25 mouse cellular contexts compared by ENCODE assay signal in the genomic region with DNA sequence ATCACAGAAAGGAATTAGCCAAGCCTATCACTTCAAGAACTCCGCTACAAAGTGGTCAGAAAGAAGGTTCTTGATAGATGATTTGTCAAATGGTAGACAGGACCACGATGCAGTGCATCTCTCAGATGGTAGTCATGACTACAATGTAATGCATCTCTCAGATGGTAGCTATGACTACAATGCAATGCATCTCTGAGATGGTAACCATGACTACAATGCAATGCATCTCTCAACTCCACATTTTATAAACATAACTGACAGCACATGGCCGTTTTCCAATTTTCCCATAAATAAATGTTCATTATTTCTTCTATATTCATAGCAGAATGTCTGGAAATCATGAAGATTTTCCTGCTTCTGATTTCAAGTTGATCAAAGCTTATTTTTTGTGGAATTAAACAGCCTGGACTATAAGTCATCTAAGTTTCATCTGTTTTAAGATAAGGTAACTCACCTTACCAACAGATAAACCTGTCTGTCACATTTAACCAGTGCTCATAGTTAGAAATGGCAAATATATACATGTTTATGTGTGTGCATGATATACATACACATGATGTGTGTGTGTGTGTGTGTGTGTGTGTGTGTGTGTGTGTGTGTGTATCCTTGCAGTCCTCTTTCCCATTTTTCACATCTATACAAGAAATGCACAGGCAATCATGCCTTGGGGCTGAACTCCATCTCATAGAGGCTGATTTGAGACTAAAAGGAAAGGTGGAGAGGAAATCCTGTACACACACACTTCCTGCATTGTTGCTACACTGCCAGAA.
DNase-seq lines count a peak whose midpoint lies in the region; ATAC-seq lines count a peak whose summit lies in the region.
"Had no signal": no experiment of that assay in that cellular context is flagged by ENCODE, and none has a peak within 500 bp of the region (broad histone marks: within the 10 kb centered on the region; RNA-seq: fewer than 3 reads in every experiment).

No protein-coding gene starts in this region.

- ATAC-seq in forebrain, embryonic 12.5 days (ENCODE audit: low FRiP score): 0 out of 2 replicates have a peak, but pooled peaks have one; percentile 36
- ATAC-seq in midbrain, embryonic 14.5 days (ENCODE audit: low FRiP score, low TSS enrichment): peak; percentile 79
- no peak for ATAC-seq in midbrain, embryonic 11.5 days (ENCODE audit: low FRiP score)
- peak; percentile 85 for ATAC-seq in hindbrain, embryonic 16.5 days
- ATAC-seq in neural tube, embryonic 14.5 days (ENCODE audit: low read depth): peak; percentile 90
- ATAC-seq: Patski had no signal

- H3K4me2 ChIP-seq in forebrain, embryonic 12.5 days: no peak overlapping the region
- no peak overlapping the region for H3K4me2 ChIP-seq in midbrain, embryonic 14.5 days (ENCODE audit: low read length)
- no peak overlapping the region for H3K4me2 ChIP-seq in midbrain, embryonic 11.5 days
- no peak overlapping the region for H3K4me2 ChIP-seq in hindbrain, embryonic 16.5 days (ENCODE audit: low read length)
- H3K4me2 ChIP-seq in neural tube, embryonic 14.5 days (ENCODE audit: low read depth, low read length): no peak overlapping the region
- H3K4me2 ChIP-seq: embryonic facial prominence, embryonic 15.5 days; heart, embryonic 11.5 days; liver, embryonic 11.5 days; stomach, embryonic 15.5 days had no signal

- no peaks in the 10 kb centered on the region for H3K36me3 ChIP-seq in forebrain, embryonic 12.5 days (replicated peaks)
- no peaks in the 10 kb centered on the region for H3K36me3 ChIP-seq in forebrain, embryonic 10.5 days (replicated peaks)
- no peaks in the 10 kb centered on the region for H3K36me3 ChIP-seq in midbrain, embryonic 14.5 days (ENCODE audit: control insufficient read depth, insufficient read depth, low read length)
- H3K36me3 ChIP-seq in midbrain, embryonic 11.5 days (ENCODE audit: control insufficient read depth, insufficient read depth, low read length): no peaks in the 10 kb centered on the region
- H3K36me3 ChIP-seq in hindbrain, embryonic 16.5 days (ENCODE audit: control insufficient read depth, insufficient read depth, low read length): no peaks in the 10 kb centered on the region
- no peaks in the 10 kb centered on the region for H3K36me3 ChIP-seq in neural tube, embryonic 14.5 days (ENCODE audit: control insufficient read depth, insufficient read depth, low read length)
- H3K36me3 ChIP-seq: embryonic facial prominence, embryonic 15.5 days; limb, embryonic 10.5 days; stomach, embryonic 15.5 days had no signal

- H3K4me3 ChIP-seq in forebrain, embryonic 12.5 days (replicated peaks): no peak overlapping the region
- H3K4me3 ChIP-seq in forebrain, embryonic 10.5 days: no peak overlapping the region
- no peak overlapping the region for H3K4me3 ChIP-seq in midbrain, embryonic 14.5 days (replicated peaks; ENCODE audit: low read depth, low read length)
- H3K4me3 ChIP-seq in midbrain, embryonic 11.5 days (ENCODE audit: low read depth, low read length): no peak overlapping the region
- no peak overlapping the region for H3K4me3 ChIP-seq in hindbrain, embryonic 16.5 days (ENCODE audit: low read length)
- H3K4me3 ChIP-seq in neural tube, embryonic 14.5 days (ENCODE audit: low read depth, low read length): no peak overlapping the region
- H3K4me3 ChIP-seq: embryonic facial prominence, embryonic 15.5 days; limb, embryonic 10.5 days; stomach, embryonic 15.5 days had no signal

- 79% methylated on average over 3 of the region's 3 CpGs for WGBS in forebrain, embryonic 12.5 days
- WGBS in forebrain, embryonic 10.5 days: 94% methylated on average over 3 of the region's 3 CpGs
- WGBS in midbrain, embryonic 14.5 days: 52% methylated on average over 3 of the region's 3 CpGs
- WGBS in midbrain, embryonic 11.5 days: 77% methylated on average over 3 of the region's 3 CpGs
- 34% methylated on average over 3 of the region's 3 CpGs for WGBS in hindbrain, embryonic 16.5 days
- WGBS in neural tube, embryonic 14.5 days: 60% methylated on average over 3 of the region's 3 CpGs

- DNase-seq in forebrain, embryonic 10.5 days (ENCODE audit: extremely low spot score, low spot score): no peak
- peak; percentile 62 for DNase-seq in midbrain, embryonic 14.5 days
- no peak for DNase-seq in midbrain, embryonic 11.5 days (ENCODE audit: low spot score, missing footprints)
- DNase-seq in gastrocnemius, postnatal 4 days (ENCODE audit: low spot score in 2 of 2): no peak
- no peak for DNase-seq in cerebellum, postnatal 25 days
- DNase-seq: adrenal gland, postnatal 10 days; cerebellum, adult 11 months; cerebellum, postnatal 14 days; heart, postnatal 10 days; kidney, adult 18-20 months; kidney, postnatal 10 days; lung, adult 2 months; lung, postnatal 36 days; right cerebral cortex, postnatal 14 days; spleen, adult 18-20 months; thymus, adult 2 months had no signal

- no peaks in the 10 kb centered on the region for H3K9me3 ChIP-seq in forebrain, embryonic 12.5 days
- no peaks in the 10 kb centered on the region for H3K9me3 ChIP-seq in forebrain, embryonic 10.5 days
- H3K9me3 ChIP-seq in midbrain, embryonic 14.5 days (ENCODE audit: control insufficient read depth, low read length): no peaks in the 10 kb centered on the region
- H3K9me3 ChIP-seq in midbrain, embryonic 11.5 days (ENCODE audit: control insufficient read depth, low read length): no peaks in the 10 kb centered on the region
- H3K9me3 ChIP-seq in hindbrain, embryonic 16.5 days (ENCODE audit: control insufficient read depth, low read length): no peaks in the 10 kb centered on the region
- H3K9me3 ChIP-seq in neural tube, embryonic 14.5 days (ENCODE audit: control insufficient read depth, low read length): no peaks in the 10 kb centered on the region
- H3K9me3 ChIP-seq: embryonic facial prominence, embryonic 15.5 days; limb, embryonic 10.5 days; stomach, embryonic 15.5 days had no signal

- H3K9ac ChIP-seq in forebrain, embryonic 12.5 days: no peak overlapping the region
- H3K9ac ChIP-seq in midbrain, embryonic 14.5 days (replicated peaks; ENCODE audit: low read length): no peak overlapping the region
- H3K9ac ChIP-seq in midbrain, embryonic 11.5 days (ENCODE audit: low read length): no peak overlapping the region
- no peak overlapping the region for H3K9ac ChIP-seq in hindbrain, embryonic 16.5 days (ENCODE audit: low read depth, low read length)
- H3K9ac ChIP-seq in neural tube, embryonic 14.5 days (replicated peaks; ENCODE audit: low read depth, low read length): no peak overlapping the region
- H3K9ac ChIP-seq: embryonic facial prominence, embryonic 15.5 days; stomach, embryonic 15.5 days had no signal

- no peaks in the 10 kb centered on the region for H3K4me1 ChIP-seq in forebrain, embryonic 12.5 days
- H3K4me1 ChIP-seq in forebrain, embryonic 10.5 days: no peaks in the 10 kb centered on the region
- no peaks in the 10 kb centered on the region for H3K4me1 ChIP-seq in midbrain, embryonic 14.5 days (ENCODE audit: control insufficient read depth, insufficient read depth, low read length)
- no peaks in the 10 kb centered on the region for H3K4me1 ChIP-seq in midbrain, embryonic 11.5 days (ENCODE audit: control insufficient read depth, insufficient read depth, low read length)
- H3K4me1 ChIP-seq in hindbrain, embryonic 16.5 days (ENCODE audit: control insufficient read depth, insufficient read depth, low read depth, low read length): no peaks in the 10 kb centered on the region
- H3K4me1 ChIP-seq in neural tube, embryonic 14.5 days (ENCODE audit: control insufficient read depth, insufficient read depth, low read length): no peaks in the 10 kb centered on the region
- H3K4me1 ChIP-seq: embryonic facial prominence, embryonic 15.5 days; limb, embryonic 10.5 days; stomach, embryonic 15.5 days had no signal

- H3K27ac ChIP-seq in forebrain, embryonic 12.5 days: no peak overlapping the region
- H3K27ac ChIP-seq in forebrain, embryonic 10.5 days: no peak overlapping the region
- H3K27ac ChIP-seq in midbrain, embryonic 14.5 days (replicated peaks; ENCODE audit: low read depth, low read length): peak overlapping the region; percentile 41; the same call in 1 of the 2 replicates
- no peak overlapping the region for H3K27ac ChIP-seq in midbrain, embryonic 11.5 days (ENCODE audit: low read depth, low read length)
- no peak overlapping the region; the same call in 1 of the 2 replicates for H3K27ac ChIP-seq in hindbrain, embryonic 16.5 days (ENCODE audit: low read depth, low read length)
- H3K27ac ChIP-seq in neural tube, embryonic 14.5 days (ENCODE audit: low read depth, low read length): no peak overlapping the region
- H3K27ac ChIP-seq: embryonic facial prominence, embryonic 15.5 days; limb, embryonic 10.5 days; stomach, embryonic 15.5 days had no signal

- H3K27me3 ChIP-seq in forebrain, embryonic 12.5 days: no peaks in the 10 kb centered on the region
- H3K27me3 ChIP-seq in forebrain, embryonic 10.5 days (ENCODE audit: poor library complexity, severe bottlenecking): no peaks in the 10 kb centered on the region
- H3K27me3 ChIP-seq in midbrain, embryonic 14.5 days (ENCODE audit: control insufficient read depth, insufficient read depth, low read length): no peaks in the 10 kb centered on the region
- no peaks in the 10 kb centered on the region for H3K27me3 ChIP-seq in midbrain, embryonic 11.5 days (ENCODE audit: control insufficient read depth, insufficient read depth, low read length)
- H3K27me3 ChIP-seq in hindbrain, embryonic 16.5 days (replicated peaks; ENCODE audit: control insufficient read depth, insufficient read depth, low read length): no peaks in the 10 kb centered on the region
- H3K27me3 ChIP-seq in neural tube, embryonic 14.5 days (ENCODE audit: control insufficient read depth, insufficient read depth, low read length): no peaks in the 10 kb centered on the region
- H3K27me3 ChIP-seq: embryonic facial prominence, embryonic 15.5 days; stomach, embryonic 15.5 days had no signal
